Mouse (Mus musculus) neural tube, embryonic 11.5 days (tissue): ENCODE results near the gene Sbf2. TPM values are rescaled to one million over a fixed set of nuclear protein-coding genes. Genes with fewer than 3 reads are reported as not detected.

ENCODE experiments used
- ATAC-seq: fragments of 200-750 bp; cut with Nextera tagmentation; 2 replicates; pipeline ENCODE4 v1.8.0; 2017; ENCODE audit warnings: moderate number of reproducible peaks, mild to moderate bottlenecking, moderate TSS enrichment, moderate library complexity; ENCODE audit not compliant: insufficient read depth, low FRiP score, low TSS enrichment
- DNase-seq: peaks from one replicate; pipeline ENCODE4 v3.0.0-alpha.2; 2015; ENCODE audit warnings: low spot score
- H3K27ac ChIP-seq: fragments of 300-500 bp; sonication (generic); 2 replicates; pipeline ENCODE4 v1.5.1; 2014; ENCODE audit warnings: low read depth, mild to moderate bottlenecking, low read length
- H3K27me3 ChIP-seq: fragments of 300-500 bp; sonication (generic); 2 replicates; pipeline ENCODE4 v1.6.1; 2014; ENCODE audit warnings: mild to moderate bottlenecking, low read length, mixed read lengths; ENCODE audit not compliant: control insufficient read depth, insufficient read depth
- H3K36me3 ChIP-seq: fragments of 300-500 bp; sonication (generic); 2 replicates; pipeline ENCODE4 v1.6.1; 2014; ENCODE audit warnings: mild to moderate bottlenecking, low read length, moderate library complexity, mixed read lengths; ENCODE audit not compliant: control insufficient read depth, insufficient read depth
- H3K4me1 ChIP-seq: fragments of 300-500 bp; sonication (generic); 2 replicates; pipeline ENCODE4 v1.6.1; 2014; ENCODE audit warnings: low read length, mixed read lengths; ENCODE audit not compliant: control insufficient read depth, insufficient read depth
- H3K4me2 ChIP-seq: fragments of 300-500 bp; sonication (generic); 2 replicates; pipeline ENCODE4 v1.6.1; 2014; ENCODE audit warnings: low read depth, mild to moderate bottlenecking, moderate library complexity
- H3K4me3 ChIP-seq: fragments of 300-500 bp; sonication (generic); 2 replicates; pipeline ENCODE4 v1.5.1; 2014; ENCODE audit warnings: low read depth, low read length
- H3K9ac ChIP-seq: fragments of 300-500 bp; sonication (generic); 2 replicates; pipeline ENCODE4 v1.6.1; 2014; ENCODE audit warnings: mild to moderate bottlenecking, low read length
- H3K9me3 ChIP-seq: fragments of 300-500 bp; sonication (generic); 2 replicates; pipeline ENCODE4 v1.6.1; 2016; ENCODE audit warnings: low read length; ENCODE audit not compliant: control insufficient read depth
- WGBS: fragments of 180-500 bp; shearing (Covaris S2); extraction: QIAGEN DNeasy Blood & Tissue Kit; methylation state at CpG from one replicate; pipeline ENCODE4 v1.1.7; 2014; 5-methylcytosine and 5-hydroxymethylcytosine counted together
- polyA plus RNA-seq: library from polyadenylated mRNA; unstranded; fragments of >200 nt; fragmentation: Nextera tagmentation; extraction: Ambion mirVana; gene quantifications from 2 replicates; pipeline ENCODE4 v1.2.1, GENCODE M21; 2014

The Sbf2 gene
- polyA plus RNA-seq, 1 experiment from 2014 or later = 40.5 TPM

DNA sequence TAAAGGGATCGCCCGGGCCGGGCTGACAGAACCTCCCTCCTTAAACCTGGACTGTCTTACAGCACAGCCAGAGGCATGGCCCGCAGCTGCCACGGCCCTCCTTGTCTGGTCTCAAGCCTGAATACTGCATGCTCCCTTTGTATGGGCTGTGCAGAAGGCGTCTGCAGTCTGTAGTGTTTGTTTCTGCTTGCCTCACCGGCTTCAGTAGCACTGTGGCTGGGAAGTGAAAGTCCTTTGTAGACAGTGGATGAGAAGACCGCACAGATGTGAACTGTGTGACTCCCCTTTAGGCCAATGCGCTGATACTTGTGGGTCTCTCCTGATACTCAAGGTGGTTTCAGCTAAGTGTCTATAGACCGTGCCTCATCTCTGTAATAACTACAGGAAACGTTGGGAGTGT is 331.9 kb downstream of the Sbf2 start:
- 0 out of 2 replicates have a peak, but pooled peaks cover 4% of the 10 kb centered on the region for H3K4me1 ChIP-seq
- H3K4me3 ChIP-seq = no peak overlapping the region
- H3K36me3 ChIP-seq = peaks cover 3% of the 10 kb centered on the region; the same call in 1 of the 2 replicates
- no peak for ATAC-seq
- H3K9ac ChIP-seq = no peak overlapping the region
- H3K27ac ChIP-seq = no peak overlapping the region
- 91% methylated on average over 11 of the region's 11 CpGs for WGBS
- H3K4me2 ChIP-seq = no peak overlapping the region
- no peaks in the 10 kb centered on the region for H3K9me3 ChIP-seq
- DNase-seq = no peak
- H3K27me3 ChIP-seq = no peaks in the 10 kb centered on the region

DNA sequence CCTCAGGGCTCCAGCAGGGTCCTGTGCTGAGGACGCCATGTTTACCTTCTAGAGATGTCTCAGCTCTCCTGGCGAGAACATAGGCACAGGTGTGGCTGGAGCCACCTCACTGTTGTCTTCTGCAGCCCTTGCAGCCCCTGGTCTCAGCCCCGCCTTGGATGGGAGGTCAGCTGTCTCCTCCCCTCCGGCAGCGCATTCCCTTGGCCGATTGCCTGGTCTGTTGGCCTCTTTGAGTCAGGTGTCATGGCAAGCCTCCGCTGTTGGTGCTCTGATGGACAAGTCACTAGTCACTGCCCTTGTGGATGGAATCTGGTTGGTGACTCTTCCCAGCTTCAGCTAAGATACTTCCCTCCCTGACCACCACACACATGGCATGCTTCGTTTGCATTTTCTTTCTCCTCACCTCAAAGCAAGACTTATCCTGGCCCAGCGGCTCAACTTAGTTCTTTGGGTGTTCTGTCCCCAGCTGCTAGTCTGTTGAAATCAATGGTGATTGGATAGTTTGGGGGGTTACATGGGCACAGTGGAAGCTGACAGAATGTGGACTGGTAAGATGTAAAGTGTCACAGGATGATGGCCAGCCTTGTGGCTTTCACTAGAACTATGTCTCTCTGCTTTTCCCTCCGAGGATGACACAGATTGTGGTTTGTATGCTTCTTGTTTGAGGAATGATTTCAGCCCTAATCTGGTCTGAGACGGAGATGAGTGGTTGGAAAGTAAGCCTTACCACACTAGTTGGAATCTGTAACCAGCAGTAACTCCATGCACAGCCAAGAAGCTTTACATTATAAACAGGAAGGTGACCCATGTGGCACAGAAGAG is 333.1 kb downstream of the Sbf2 start:
- Histone ChIP-seq H3K27ac (no peak overlapping the region), H3K27me3 (no peaks in the 10 kb centered on the region), H3K36me3 (peaks cover 3% of the 10 kb centered on the region; the same call in 1 of the 2 replicates), H3K9me3 (no peaks in the 10 kb centered on the region), H3K4me1 (no peaks in the 10 kb centered on the region), H3K9ac (no peak overlapping the region), H3K4me3 (no peak overlapping the region), H3K4me2 (no peak overlapping the region)
- DNase-seq = no peak
- ATAC-seq = no peak
- 93% methylated on average over 11 of the region's 11 CpGs for WGBS

DNA sequence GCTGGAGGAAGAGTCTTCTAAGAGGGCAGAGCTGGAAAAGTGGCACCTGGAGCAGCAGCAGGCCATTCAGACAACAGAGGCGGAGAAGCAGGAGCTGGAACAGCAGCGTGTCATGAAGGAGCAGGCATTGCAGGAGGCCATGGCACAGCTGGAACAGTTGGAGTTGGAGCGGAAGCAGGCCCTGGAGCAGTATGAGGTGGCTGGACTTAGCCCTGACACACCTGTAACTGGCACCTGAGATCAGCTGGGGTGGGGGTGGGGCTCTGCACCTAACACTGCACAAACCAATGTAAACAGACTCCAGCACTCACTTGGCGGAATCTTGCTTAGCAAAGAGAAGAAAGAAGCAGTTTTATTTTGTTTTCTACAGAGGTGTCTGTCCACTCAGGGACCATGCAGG is 335.5 kb downstream of the Sbf2 start:
- 93% methylated on average over 4 of the region's 4 CpGs for WGBS
- no peak overlapping the region for H3K4me2 ChIP-seq
- H3K4me3 ChIP-seq = no peak overlapping the region
- no peak overlapping the region for H3K9ac ChIP-seq
- H3K27me3 ChIP-seq = no peaks in the 10 kb centered on the region
- H3K27ac ChIP-seq = no peak overlapping the region
- peaks cover 3% of the 10 kb centered on the region; the same call in 1 of the 2 replicates for H3K36me3 ChIP-seq
- DNase-seq (no peak), ATAC-seq (no peak)
- H3K4me1 ChIP-seq = no peaks in the 10 kb centered on the region
- no peaks in the 10 kb centered on the region for H3K9me3 ChIP-seq

DNA sequence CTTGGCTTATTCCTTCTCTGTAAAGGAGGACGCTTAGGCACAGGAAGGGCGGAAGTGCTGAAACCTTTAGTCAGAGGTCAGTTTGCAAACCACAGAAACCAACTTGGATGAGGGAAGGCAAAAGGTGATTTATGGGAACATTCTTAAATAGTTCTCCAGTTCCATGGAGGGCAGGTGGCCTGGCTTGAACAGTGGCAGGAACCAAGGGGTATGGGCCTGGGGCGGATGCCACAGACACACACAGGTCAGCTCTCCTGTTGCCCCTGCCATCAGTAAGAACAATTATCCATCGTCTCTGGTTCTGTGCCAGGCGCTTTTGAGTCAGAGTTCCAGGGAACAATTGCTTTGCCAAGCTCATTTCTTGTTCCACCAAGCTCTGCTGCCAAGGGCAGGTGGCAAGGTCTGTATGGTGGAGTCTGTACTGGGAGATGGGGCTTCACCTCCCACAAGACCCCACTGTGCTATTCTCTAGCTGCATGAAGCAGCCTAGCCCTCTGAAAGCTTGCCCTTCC is 336.9 kb downstream of the Sbf2 start:
- no peak for DNase-seq
- Histone ChIP-seq H3K4me3 (no peak overlapping the region), H3K4me1 (no peaks in the 10 kb centered on the region), H3K27ac (no peak overlapping the region), H3K36me3 (peaks cover 3% of the 10 kb centered on the region; the same call in 1 of the 2 replicates), H3K4me2 (no peak overlapping the region), H3K9ac (no peak overlapping the region), H3K9me3 (no peaks in the 10 kb centered on the region), H3K27me3 (no peaks in the 10 kb centered on the region)
- 91% methylated on average over 5 of the region's 5 CpGs for WGBS
- no peak for ATAC-seq

DNA sequence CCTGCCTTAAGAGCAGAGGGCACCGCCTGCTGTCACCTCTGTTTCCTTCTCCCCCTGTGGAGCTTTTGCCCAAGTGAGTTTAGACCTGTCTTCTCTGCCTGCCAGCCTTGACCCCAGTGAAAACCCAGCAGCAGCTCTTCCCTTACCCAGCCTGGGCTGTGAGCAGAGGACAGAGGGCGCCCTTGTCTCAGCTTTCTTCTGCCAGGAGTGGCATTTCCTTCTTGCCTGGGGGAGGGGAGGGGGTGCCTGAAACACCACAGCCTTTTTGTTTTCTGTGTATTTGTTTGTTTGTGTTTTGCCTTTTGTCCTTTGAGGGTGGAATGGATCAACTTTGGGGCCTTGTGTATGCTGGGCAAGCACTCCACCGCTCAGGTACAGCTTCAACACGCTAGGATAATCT is 342.3 kb downstream of the Sbf2 start:
- Histone ChIP-seq H3K4me3 (no peak overlapping the region), H3K36me3 (no peaks in the 10 kb centered on the region), H3K27me3 (no peaks in the 10 kb centered on the region), H3K9ac (no peak overlapping the region), H3K9me3 (no peaks in the 10 kb centered on the region), H3K4me1 (no peaks in the 10 kb centered on the region), H3K27ac (no peak overlapping the region), H3K4me2 (no peak overlapping the region)
- ATAC-seq = no peak
- DNase-seq = no peak
- WGBS = 86% methylated on average over 4 of the region's 4 CpGs

DNA sequence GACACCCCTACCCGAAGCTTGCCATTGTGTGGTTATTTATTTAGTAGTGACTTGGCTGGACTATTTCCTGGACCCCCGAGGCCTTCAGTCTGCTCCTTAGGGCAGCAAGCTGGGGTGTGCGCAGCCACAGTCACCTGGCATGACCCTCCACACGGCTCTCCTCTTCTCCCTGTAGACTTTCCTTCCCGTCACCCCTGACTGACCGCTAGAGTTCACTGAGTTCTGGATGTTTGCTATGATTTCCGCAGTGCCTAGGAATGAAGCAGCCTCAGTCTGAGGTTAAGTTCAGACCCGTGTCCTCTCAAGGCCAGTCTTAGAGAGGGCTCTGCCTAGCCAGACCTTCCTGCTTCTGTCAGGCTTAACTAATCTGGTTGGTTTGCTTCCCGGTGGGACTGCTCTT is 342.9 kb downstream of the Sbf2 start:
- 79% methylated on average over 9 of the region's 9 CpGs for WGBS
- Histone ChIP-seq H3K36me3 (no peaks in the 10 kb centered on the region), H3K4me2 (no peak overlapping the region), H3K4me1 (no peaks in the 10 kb centered on the region), H3K27ac (no peak overlapping the region), H3K27me3 (no peaks in the 10 kb centered on the region), H3K9me3 (no peaks in the 10 kb centered on the region), H3K4me3 (no peak overlapping the region), H3K9ac (no peak overlapping the region)
- ATAC-seq (no peak), DNase-seq (no peak)

DNA sequence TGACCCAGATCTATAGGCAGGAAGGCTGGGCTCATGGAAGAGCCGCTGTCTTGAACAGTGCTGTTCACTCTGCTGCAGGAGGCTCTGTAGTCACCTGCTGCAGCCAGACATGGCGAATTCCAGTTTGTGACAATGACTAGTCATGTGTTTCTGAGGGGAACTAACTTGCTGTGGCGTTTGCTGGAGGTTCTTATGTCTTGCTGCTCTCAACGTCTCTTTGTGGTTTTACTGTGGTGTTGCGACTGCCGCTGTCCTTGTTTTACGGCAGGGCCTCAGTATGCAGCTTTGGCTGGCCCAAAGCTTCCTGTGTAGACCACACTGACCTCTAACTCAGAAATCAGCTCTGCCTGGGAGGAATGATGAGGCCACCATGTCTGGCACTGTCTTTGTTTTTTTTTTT is 344.3 kb downstream of the Sbf2 start:
- DNase-seq (no peak), ATAC-seq (no peak)
- no peaks in the 10 kb centered on the region for H3K9me3 ChIP-seq
- no peak overlapping the region for H3K9ac ChIP-seq
- H3K27me3 ChIP-seq = no peaks in the 10 kb centered on the region
- H3K36me3 ChIP-seq = no peaks in the 10 kb centered on the region
- H3K4me3 ChIP-seq = no peak overlapping the region
- H3K27ac ChIP-seq = no peak overlapping the region
- no peak overlapping the region for H3K4me2 ChIP-seq
- no peaks in the 10 kb centered on the region for H3K4me1 ChIP-seq
- WGBS = 83% methylated on average over 7 of the region's 7 CpGs

DNA sequence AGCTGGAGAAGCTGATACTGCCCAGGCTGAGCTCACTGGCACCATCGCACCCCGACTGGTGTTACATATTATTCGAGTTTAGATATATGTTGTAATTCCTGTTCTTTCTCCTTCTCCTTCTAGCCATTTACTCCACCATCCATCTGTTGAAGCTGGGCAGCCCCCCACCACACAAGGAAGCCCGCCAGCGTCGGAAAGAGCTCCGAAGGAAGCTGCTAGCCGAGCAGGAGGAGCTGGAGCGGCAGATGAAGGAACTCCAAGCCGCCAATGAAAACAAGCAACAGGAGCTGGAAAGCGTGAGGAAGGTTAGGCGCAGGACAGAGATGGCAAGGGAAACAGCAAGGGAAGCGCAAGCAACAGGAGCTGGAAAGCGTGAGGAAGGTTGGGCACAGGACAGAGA is 344.9 kb downstream of the Sbf2 start:
- no peak for DNase-seq
- no peak overlapping the region for H3K9ac ChIP-seq
- H3K4me1 ChIP-seq = no peaks in the 10 kb centered on the region
- H3K36me3 ChIP-seq = no peaks in the 10 kb centered on the region
- 89% methylated on average over 14 of the region's 14 CpGs for WGBS
- H3K9me3 ChIP-seq = no peaks in the 10 kb centered on the region
- ATAC-seq = no peak
- H3K4me3 ChIP-seq = no peak overlapping the region
- no peaks in the 10 kb centered on the region for H3K27me3 ChIP-seq
- no peak overlapping the region for H3K4me2 ChIP-seq
- no peak overlapping the region for H3K27ac ChIP-seq

DNA sequence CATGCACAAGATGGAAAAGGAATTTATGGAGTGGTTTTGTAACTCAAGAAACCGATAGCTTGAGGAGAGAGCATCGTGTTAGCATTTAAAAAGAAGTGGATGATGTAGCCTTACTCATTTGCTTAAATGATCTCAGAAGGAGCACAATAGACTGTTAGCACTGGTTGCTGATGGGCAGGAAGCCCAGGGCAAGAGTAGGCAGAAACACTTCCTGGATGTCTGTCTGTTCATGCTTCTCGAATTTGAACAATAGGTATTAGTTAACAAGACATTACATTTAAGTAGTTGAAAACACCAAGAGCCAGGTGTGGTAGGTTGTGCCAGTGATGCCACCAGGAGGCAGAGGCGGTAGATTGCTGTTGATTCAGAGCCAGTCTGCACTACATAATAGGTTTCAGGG is 346.2 kb downstream of the Sbf2 start:
- Histone ChIP-seq H3K27ac (no peak overlapping the region), H3K9me3 (no peaks in the 10 kb centered on the region), H3K9ac (no peak overlapping the region), H3K36me3 (no peaks in the 10 kb centered on the region), H3K4me2 (no peak overlapping the region), H3K4me3 (no peak overlapping the region), H3K4me1 (no peaks in the 10 kb centered on the region), H3K27me3 (no peaks in the 10 kb centered on the region)
- DNase-seq = no peak
- WGBS = 86% methylated on average over 4 of the region's 4 CpGs
- ATAC-seq = no peak
